Mouse (Mus musculus): Measurements from ENCODE around the gene Washc2. TPM values are rescaled to one million over a fixed set of nuclear protein-coding genes. Genes with fewer than 3 reads are reported as not detected.

Washc2 gene
- polyA plus RNA-seq, 1 experiment from 2014 or later, result 64.8 TPM

Other genes with a start within 250 kb of the Washc2 start
- 10.8 and 12.7 TPM in 2 replicates for gene Plxnd1, start 213.0 kb upstream of the Washc2 start, polyA plus RNA-seq (2015; fragmentation: Nextera tagmentation; extraction: Ambion mirVana)
- gene Tmcc1, start 14.6 kb upstream of the Washc2 start, polyA plus RNA-seq (2015; fragmentation: Nextera tagmentation; extraction: Ambion mirVana), result 25.7 and 28.3 TPM in 2 replicates
- gene Zfand4, start 56.2 kb downstream of the Washc2 start, polyA plus RNA-seq (2015; fragmentation: Nextera tagmentation; extraction: Ambion mirVana), result 6.1 and 7.2 TPM in 2 replicates
- gene March8, start 130.0 kb downstream of the Washc2 start, polyA plus RNA-seq (2015; fragmentation: Nextera tagmentation; extraction: Ambion mirVana), result 64.4 and 68.3 TPM in 2 replicates